Mouse (Mus musculus) brain, embryonic 14.5 days (tissue): ENCODE results near the gene Atf3.

Source experiments
- CTCF ChIP-seq: fragments of 200-500 bp; IDR thresholded peaks from 2 replicates; pipeline ENCODE4 v1.5.1; 2012; ENCODE audit warnings: inconsistent platforms, mild to moderate bottlenecking, moderate library complexity, borderline replicate concordance; ENCODE audit not compliant: insufficient read depth, insufficient read length; ENCODE audit errors: extremely low read depth
- POLR2A ChIP-seq: fragments of 200-500 bp; IDR thresholded peaks from 2 replicates; pipeline ENCODE4 v1.6.1; 2012; ENCODE audit warnings: mild to moderate bottlenecking, inconsistent platforms, borderline replicate concordance; ENCODE audit not compliant: poor library complexity, insufficient read depth, insufficient read length, severe bottlenecking; ENCODE audit errors: extremely low read depth

- TF ChIP-seq CTCF (no peak), POLR2A (no peak)
Observed at GRCm38 (mm10) chr1:191225771-191226170, 7.9 kb upstream of the Atf3 start.
